Mouse (Mus musculus) ovary, adult 2 months (tissue): ENCODE measurements around the gene Gcsam. TPM values are rescaled to one million over a fixed set of nuclear protein-coding genes. Genes with fewer than 3 reads are reported as not detected.

Experiments
- polyA plus RNA-seq: library from polyadenylated mRNA; depleted of rRNA; stranded (reverse); fragments of >200 nt; gene quantifications from 2 replicates; pipeline ENCODE4 v1.2.3, GENCODE M21; 2012; rRNA removed

Gcsam gene
- polyA plus RNA-seq = 0.14 and 0.16 TPM in 2 replicates

GRCm38 (mm10) chr16:45610267-45610666, at the start of gene Gcsam:
Gene Gcsam (plus strand): TSS chr16:45610380.

GRCm38 (mm10) chr16:45653934-45654332, 43.8 kb downstream of the Gcsam start, which contains the start of gene BC016579:
Gene BC016579 (minus strand): TSS chr16:45654068.

Other genes with a start within 250 kb of the Gcsam start
- gene Cd200, start 201.3 kb upstream of the Gcsam start, polyA plus RNA-seq = 85.3 and 105 TPM in 2 replicates
- 0.54 and 1.0 TPM in 2 replicates for gene Gm609, start 117.4 kb upstream of the Gcsam start, polyA plus RNA-seq
- 0.15 and 0.22 TPM in 2 replicates for gene Gm17783, start 78.3 kb upstream of the Gcsam start, polyA plus RNA-seq
- not detected in 2 replicates for gene Slc9c1, start 75.1 kb upstream of the Gcsam start, polyA plus RNA-seq
- gene BC016579, start 43.7 kb downstream of the Gcsam start, polyA plus RNA-seq = not detected in 2 replicates
- 0.05 TPM in 1 of 2 replicates, not detected in the other for gene Tmprss7, start 83.3 kb downstream of the Gcsam start, polyA plus RNA-seq
- 0.79 and 1.1 TPM in 2 replicates for gene Tagln3, start 114.2 kb downstream of the Gcsam start, polyA plus RNA-seq
- gene Abhd10, start 132.6 kb downstream of the Gcsam start, polyA plus RNA-seq = 6.3 and 7.1 TPM in 2 replicates